Mouse (Mus musculus) megakaryocyte progenitor cell, adult 5-6 weeks (primary cell): Measurements from ENCODE around the gene Bfsp1. TPM values are rescaled to one million over a fixed set of nuclear protein-coding genes. Genes with fewer than 3 reads are reported as not detected.

Experiments used
- ATAC-seq: replicated peaks from 2 replicates; pipeline ENCODE4 v1.8.0; 2016; ENCODE audit warnings: mild to moderate bottlenecking, moderate TSS enrichment, inconsistent platforms; ENCODE audit not compliant: poor library complexity
- total RNA-seq, 2 experiments: library from RNA; stranded (forward) in 1 of 2; stranded (reverse) in 1 of 2; fragments of 157-497, 149-512 nt in 1 of 2; fragments of 200-1000 nt in 1 of 2; gene quantifications; 2 replicates each; pipeline versions ENCODE4 v1.2.3 to v1.2.4; 2015 to 2017

Gene Bfsp1
- 0.07 TPM in 1 of 2 replicates, not detected in the other for total RNA-seq (2015)
- total RNA-seq (2017): 0.50 TPM in 1 of 2 replicates, not detected in the other

GRCm38 (mm10) chr2:143862484-143863231 is at the start of gene Bfsp1:
Bfsp1 (minus strand) TSS chr2:143863173.
- peak; percentile 40 for ATAC-seq

GRCm38 (mm10) chr2:143912199-143912598 is 49.2 kb upstream of the Bfsp1 start:
- ATAC-seq: no peak

GRCm38 (mm10) chr2:143909230-143909629 is 46.3 kb upstream of the Bfsp1 start:
- no peak for ATAC-seq

GRCm38 (mm10) chr2:143904896-143905295 is 41.9 kb upstream of the Bfsp1 start:
- no peak for ATAC-seq

- peak; percentile 28; the same call in 1 of the 2 replicates for ATAC-seq
These were observed 40.5 kb upstream of the Bfsp1 start for GRCm38 (mm10) chr2:143903376-143904045.

- 0 out of 2 replicates have a peak, but pooled peaks have one; percentile 19 for ATAC-seq
These were observed 37.9 kb upstream of the Bfsp1 start for GRCm38 (mm10) chr2:143900821-143901351.

- ATAC-seq: peak; percentile 63
These were observed 36.7 kb upstream of the Bfsp1 start for GRCm38 (mm10) chr2:143899470-143900220.

- ATAC-seq: peak; percentile 50
These were observed 28.5 kb upstream of the Bfsp1 start for GRCm38 (mm10) chr2:143891302-143892048.

GRCm38 (mm10) chr2:143889860-143890433 is 27.0 kb upstream of the Bfsp1 start:
- no peak; the same call in none of the 2 replicates for ATAC-seq

GRCm38 (mm10) chr2:143889131-143889859 is 26.3 kb upstream of the Bfsp1 start:
- peak; percentile 59 for ATAC-seq

- ATAC-seq: peak; percentile 17; the same call in 1 of the 2 replicates
These were observed 19.8 kb upstream of the Bfsp1 start for GRCm38 (mm10) chr2:143882606-143883288.

GRCm38 (mm10) chr2:143882002-143882401 is 19.0 kb upstream of the Bfsp1 start:
- ATAC-seq: no peak

GRCm38 (mm10) chr2:143879311-143879710 is 16.3 kb upstream of the Bfsp1 start:
- no peak for ATAC-seq

GRCm38 (mm10) chr2:143876929-143877632 is 14.1 kb upstream of the Bfsp1 start:
- peak; percentile 79 for ATAC-seq

- no peak for ATAC-seq
These were observed 13.1 kb upstream of the Bfsp1 start for GRCm38 (mm10) chr2:143876026-143876425.

- peak; percentile 64 for ATAC-seq
These were observed 8.1 kb upstream of the Bfsp1 start for GRCm38 (mm10) chr2:143870936-143871688.

- peak; percentile 94 for ATAC-seq
These were observed 4.4 kb upstream of the Bfsp1 start for GRCm38 (mm10) chr2:143867326-143867725.
